Mouse (Mus musculus): ENCODE results near the gene Cacna2d3. TPM values are rescaled to one million over a fixed set of nuclear protein-coding genes. Genes with fewer than 3 reads are reported as not detected.

The Cacna2d3 gene
- total RNA-seq, 2 experiments from 2014 or later: 0.56 to 1.4 TPM

GRCm38 (mm10) chr14:29599428-29599827 lies 122.2 kb downstream of the Cacna2d3 start:
- no peak overlapping the region for H3K4me3 ChIP-seq
- H3K27ac ChIP-seq: no peak overlapping the region
- TF ChIP-seq CTCF (IDR thresholded peaks at IDR 0.05): no peak
- intact Hi-C loops (cut with DNase I): no loop called here
- no peak for DNase-seq

GRCm38 (mm10) chr14:29592896-29593295 lies 128.8 kb downstream of the Cacna2d3 start:
- intact Hi-C loops (cut with DNase I): no loop called here
- no peak for DNase-seq
- no peak for TF ChIP-seq CTCF (IDR thresholded peaks at IDR 0.05)
- Histone ChIP-seq H3K27ac (no peak overlapping the region), H3K4me3 (no peak overlapping the region)

GRCm38 (mm10) chr14:29589628-29590027 lies 132.0 kb downstream of the Cacna2d3 start:
- Histone ChIP-seq H3K4me3 (no peak overlapping the region), H3K27ac (no peak overlapping the region)
- no peak for DNase-seq
- TF ChIP-seq CTCF (IDR thresholded peaks at IDR 0.05): no peak
- intact Hi-C loops (cut with DNase I): no loop called here

GRCm38 (mm10) chr14:29581961-29582360 lies 139.7 kb downstream of the Cacna2d3 start:
- no peak for TF ChIP-seq CTCF (IDR thresholded peaks at IDR 0.05)

GRCm38 (mm10) chr14:29577786-29578185 lies 143.9 kb downstream of the Cacna2d3 start:
- intact Hi-C loops (cut with DNase I): no loop called here
- TF ChIP-seq CTCF (IDR thresholded peaks at IDR 0.05): no peak
- DNase-seq: no peak
- no peak overlapping the region for H3K27ac ChIP-seq
- H3K4me3 ChIP-seq: no peak overlapping the region

More at GRCm38 (mm10) chr14:29581961-29582360, 139.7 kb downstream of the Cacna2d3 start:
- Histone ChIP-seq H3K27ac (no peak overlapping the region), H3K4me3 (no peak overlapping the region)
- no peak for DNase-seq
- intact Hi-C loops (cut with DNase I): no loop called here

- no peak for DNase-seq
- no peak for TF ChIP-seq CTCF (IDR thresholded peaks at IDR 0.05)
- Histone ChIP-seq H3K4me3 (no peak overlapping the region), H3K27ac (no peak overlapping the region)
- intact Hi-C loops (cut with DNase I): no loop called here
Measured at GRCm38 (mm10) chr14:29575551-29575950, 146.1 kb downstream of the Cacna2d3 start.

- TF ChIP-seq CTCF (IDR thresholded peaks at IDR 0.05): no peak
- DNase-seq: no peak
- Histone ChIP-seq H3K4me3 (no peak overlapping the region), H3K27ac (no peak overlapping the region)
- intact Hi-C loops (cut with DNase I): no loop called here
Measured at GRCm38 (mm10) chr14:29562704-29563103, 159.0 kb downstream of the Cacna2d3 start.

- H3K27ac ChIP-seq: no peak overlapping the region
- intact Hi-C loops (cut with DNase I): no loop called here
Measured at GRCm38 (mm10) chr14:29561122-29561834, 160.4 kb downstream of the Cacna2d3 start.

GRCm38 (mm10) chr14:29558440-29558839 lies 163.2 kb downstream of the Cacna2d3 start:
- DNase-seq: no peak
- no peak overlapping the region for H3K4me3 ChIP-seq
- no peak overlapping the region for H3K27ac ChIP-seq
- TF ChIP-seq CTCF (IDR thresholded peaks at IDR 0.05): no peak
- intact Hi-C loops (cut with DNase I): no loop called here

More at GRCm38 (mm10) chr14:29561122-29561834, 160.4 kb downstream of the Cacna2d3 start:
- no peak overlapping the region for H3K4me3 ChIP-seq
- no peak for DNase-seq
- no peak for TF ChIP-seq CTCF (IDR thresholded peaks at IDR 0.05)

GRCm38 (mm10) chr14:29556152-29556551 lies 165.5 kb downstream of the Cacna2d3 start:
- intact Hi-C loops (cut with DNase I): no loop called here
- H3K27ac ChIP-seq: no peak overlapping the region
- H3K4me3 ChIP-seq: no peak overlapping the region
- no peak for DNase-seq
- TF ChIP-seq CTCF (IDR thresholded peaks at IDR 0.05): no peak

GRCm38 (mm10) chr14:29552471-29552870 lies 169.2 kb downstream of the Cacna2d3 start:
- Histone ChIP-seq H3K27ac (no peak overlapping the region), H3K4me3 (no peak overlapping the region)
- no peak for DNase-seq
- intact Hi-C loops (cut with DNase I): no loop called here
- TF ChIP-seq CTCF (IDR thresholded peaks at IDR 0.05): no peak

GRCm38 (mm10) chr14:29548646-29549045 lies 173.0 kb downstream of the Cacna2d3 start:
- TF ChIP-seq CTCF (IDR thresholded peaks at IDR 0.05): no peak
- no peak for DNase-seq
- H3K27ac ChIP-seq: no peak overlapping the region
- H3K4me3 ChIP-seq: no peak overlapping the region
- intact Hi-C loops (cut with DNase I): no loop called here

- intact Hi-C loops (cut with DNase I): no loop called here
- no peak overlapping the region for H3K4me3 ChIP-seq
- no peak for DNase-seq
- no peak for TF ChIP-seq CTCF (IDR thresholded peaks at IDR 0.05)
- H3K27ac ChIP-seq: no peak overlapping the region
Measured at GRCm38 (mm10) chr14:29530516-29530915, 191.1 kb downstream of the Cacna2d3 start.

GRCm38 (mm10) chr14:29528696-29529095 lies 193.0 kb downstream of the Cacna2d3 start:
- no peak overlapping the region for H3K4me3 ChIP-seq
- intact Hi-C loops (cut with DNase I): no loop called here
- no peak overlapping the region for H3K27ac ChIP-seq
- TF ChIP-seq CTCF (IDR thresholded peaks at IDR 0.05): no peak
- DNase-seq: no peak

All from gastrocnemius, adult 2 months (tissue).